Mouse (Mus musculus): Measurements from ENCODE around the gene Gpsm2. TPM values are rescaled to one million over a fixed set of nuclear protein-coding genes. Genes with fewer than 3 reads are reported as not detected.

The Gpsm2 gene
- polyA plus RNA-seq (2021): 36.0 TPM

DNA sequence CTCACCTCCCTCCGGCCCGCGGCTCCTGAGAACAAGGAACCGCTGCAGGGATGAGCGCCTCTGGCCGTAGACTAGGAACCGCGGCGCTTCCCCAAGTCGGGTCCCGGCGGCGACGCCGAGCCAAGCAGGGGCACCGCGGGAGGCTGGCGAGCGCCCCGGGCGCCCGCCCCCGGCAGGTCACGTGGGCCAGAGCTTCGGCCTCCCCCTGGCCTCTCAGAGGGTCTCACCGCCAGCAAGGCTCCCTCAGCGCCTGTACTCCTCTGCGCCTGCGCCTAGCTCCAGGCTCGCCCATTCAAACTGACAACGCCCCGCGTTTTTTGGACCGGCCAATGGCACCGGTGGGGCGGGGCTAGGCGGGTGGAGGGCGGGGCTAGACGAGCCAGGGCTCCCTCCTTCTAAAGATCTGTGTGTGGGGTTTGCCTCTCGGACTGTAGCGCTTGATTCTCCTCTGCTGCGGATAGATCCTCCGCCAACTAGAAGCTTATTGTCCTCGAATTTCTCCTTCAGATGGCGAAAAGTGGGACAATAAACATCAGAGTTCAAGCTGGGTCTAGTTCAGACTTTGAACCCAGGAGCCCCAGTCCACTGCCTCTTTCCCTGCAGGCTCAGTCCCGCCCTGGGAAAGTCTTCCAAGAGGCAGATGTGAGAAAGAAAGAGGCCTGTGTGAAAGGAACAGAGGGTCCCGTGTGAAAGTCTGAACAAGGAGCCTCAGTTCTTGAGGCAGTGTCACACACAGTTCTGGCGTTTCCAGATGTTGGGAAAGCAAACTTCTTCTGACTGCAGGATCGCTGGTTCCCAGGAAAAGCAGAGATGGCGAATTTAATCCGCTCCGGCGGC is at the start of gene Gpsm2:
Gene Gpsm2, minus strand, starts transcription at position 274 of the 837 bp plus-strand sequence.
- peak; percentile 95 for ATAC-seq
- ChIA-PET POLR2A (interaction anchor here (0.7 to 1.2 kb wide), 3 partner anchors 30 to 49 kb away, joined by 3 to 4 read pairs (median 3); no protein-coding TSS in a partner anchor), CTCF (interaction anchor here (1.0 to 3.6 kb wide), 13 partner anchors 8 to 118 kb away, joined by 3 to 16 read pairs (median 4); partner anchors contain the start of genes Aknad1 and Stxbp3)
- DNase-seq (ENCODE audit: low read depth, low spot score): peak; percentile 81
- TF ChIP-seq CTCF (IDR thresholded peaks at IDR 0.05): no peak
- no peaks in the 10 kb centered on the region for H3K27me3 ChIP-seq
- in situ Hi-C loops (cut with MboI; ENCODE audit: low pct_unique_long_range_greater_than_20kb): no loop called here

DNA sequence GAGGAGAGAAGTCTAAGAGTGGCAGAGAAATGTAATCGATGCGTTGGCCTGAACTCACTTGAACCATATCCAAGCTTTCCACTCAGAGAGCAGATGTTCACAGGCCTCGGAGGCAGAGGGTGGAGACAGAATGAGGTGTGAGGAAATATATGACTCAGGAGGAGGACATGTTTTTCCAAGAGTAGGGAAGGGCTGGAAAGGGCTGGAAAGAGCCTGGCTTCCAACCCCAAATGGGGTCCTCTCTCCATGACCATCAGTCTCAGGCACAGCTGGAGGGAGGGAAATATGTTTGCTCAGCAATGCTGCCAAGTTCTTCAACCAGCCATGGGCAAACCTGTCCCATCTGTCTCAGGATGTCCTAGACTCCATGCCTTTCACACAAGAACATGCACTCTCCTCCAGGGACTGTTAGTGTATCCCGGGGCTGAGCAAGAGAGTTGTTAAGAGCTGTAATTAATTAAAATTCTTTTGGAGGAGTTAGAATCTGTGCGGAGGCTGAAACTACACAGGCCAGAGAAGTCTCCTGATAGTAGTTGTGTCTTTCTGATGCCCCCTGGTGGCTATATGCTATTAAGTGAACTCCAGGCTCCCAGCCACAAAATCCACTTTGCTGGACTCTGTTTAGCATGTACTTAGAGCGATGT is 48.7 kb upstream of the Gpsm2 start:
- in situ Hi-C loops (cut with MboI; ENCODE audit: low pct_unique_long_range_greater_than_20kb): loop anchor here (5.0 kb wide), 1 partner anchor 64 kb away; no protein-coding TSS in a partner anchor
- CTCF ChIA-PET: interaction anchor here (1.0 to 8.5 kb wide), 15 partner anchors 8 to 255 kb away, joined by 3 to 104 read pairs (median 6); partner anchors contain the start of gene Gpsm2
- ATAC-seq (peak; percentile 78), DNase-seq (ENCODE audit: low read depth, low spot score) (peak; percentile 61)
- POLR2A ChIA-PET: interaction anchor here (0.6 to 1.6 kb wide), 3 partner anchors 9 to 347 kb away, joined by 3 to 7 read pairs (median 3); no protein-coding TSS in a partner anchor
- peak; percentile 92 for TF ChIP-seq CTCF (IDR thresholded peaks at IDR 0.05)
- no peaks in the 10 kb centered on the region for H3K27me3 ChIP-seq

DNA sequence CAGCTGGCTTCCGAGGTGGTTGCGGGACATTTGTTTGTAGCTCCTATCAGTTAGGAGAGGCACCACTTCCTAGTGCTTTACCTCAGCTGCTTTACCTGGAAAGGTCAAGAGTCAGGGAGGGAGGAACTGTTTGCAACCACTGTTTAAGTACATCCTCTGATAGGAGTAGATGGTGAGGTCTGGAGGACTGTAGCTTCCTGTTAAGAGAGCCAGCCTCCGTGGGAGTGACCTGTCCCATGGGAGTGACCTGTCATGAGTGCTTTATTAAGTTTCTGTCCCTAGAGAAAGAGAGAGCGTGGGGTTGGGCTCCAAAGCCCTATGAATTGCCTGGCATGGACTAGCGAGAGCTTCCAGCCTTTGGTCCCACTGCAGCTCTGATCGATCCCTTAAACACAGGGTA is 47.4 kb upstream of the Gpsm2 start:
- DNase-seq (ENCODE audit: low read depth, low spot score) (no peak), ATAC-seq (no peak)
- TF ChIP-seq CTCF (IDR thresholded peaks at IDR 0.05): no peak
- in situ Hi-C loops (cut with MboI; ENCODE audit: low pct_unique_long_range_greater_than_20kb): no loop called here
- POLR2A ChIA-PET: interaction anchor here (0.6 to 1.2 kb wide), 3 partner anchors 8 to 134 kb away, joined by 3 to 4 read pairs (median 4); no protein-coding TSS in a partner anchor
- H3K27me3 ChIP-seq: no peaks in the 10 kb centered on the region
- CTCF ChIA-PET: interaction anchor here (0.9 to 8.5 kb wide), 12 partner anchors 7 to 98 kb away, joined by 3 to 104 read pairs (median 6); partner anchors contain the start of gene Gpsm2

DNA sequence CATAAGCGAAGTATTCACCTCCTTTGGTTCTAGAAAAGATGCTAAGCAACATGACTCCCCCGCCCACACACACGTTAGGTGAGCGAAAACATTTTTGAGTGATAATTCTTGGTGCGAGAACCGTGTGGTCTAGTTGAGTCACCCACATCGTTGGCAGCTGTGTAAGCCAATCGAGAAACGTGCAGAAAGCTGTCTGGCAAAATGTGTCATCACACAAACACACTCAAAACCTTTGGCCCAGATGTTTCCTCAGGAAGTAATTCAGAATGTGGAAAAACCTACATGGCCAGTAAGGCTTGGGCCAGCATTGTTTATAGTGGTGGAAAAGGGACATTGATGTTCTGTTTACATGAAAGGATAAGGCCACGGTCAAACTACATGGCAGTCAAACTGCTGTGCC is 45.3 kb upstream of the Gpsm2 start:
- CTCF ChIA-PET: interaction anchor here (8.5 kb wide), 1 partner anchor 68 kb away, joined by 104 read pairs; no protein-coding TSS in a partner anchor
- POLR2A ChIA-PET: no interaction called here
- TF ChIP-seq CTCF (IDR thresholded peaks at IDR 0.05): no peak
- H3K27me3 ChIP-seq: no peaks in the 10 kb centered on the region
- in situ Hi-C loops (cut with MboI; ENCODE audit: low pct_unique_long_range_greater_than_20kb): no loop called here
- ATAC-seq: no peak
- DNase-seq (ENCODE audit: low read depth, low spot score): peak; percentile 27

DNA sequence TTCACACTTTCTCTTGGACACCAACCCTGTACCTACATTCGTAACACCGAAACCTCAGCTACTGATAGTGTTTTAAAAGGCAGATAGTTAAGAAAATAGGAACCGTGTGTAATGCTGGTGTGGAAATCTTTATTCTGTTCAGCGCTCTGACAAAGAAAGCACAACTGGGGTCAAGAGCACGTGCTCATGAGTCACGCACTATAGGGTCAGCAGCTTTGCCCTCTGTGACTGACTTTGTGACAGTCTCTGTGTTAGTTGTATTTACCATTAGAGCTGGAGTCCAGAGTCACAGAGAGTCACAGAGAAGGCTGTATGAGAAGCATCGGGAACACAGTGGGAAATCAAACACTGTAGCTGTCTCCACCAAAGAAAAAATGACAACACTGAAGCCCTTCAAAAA is 44.8 kb upstream of the Gpsm2 start:
- ChIA-PET POLR2A (no interaction called here), CTCF (interaction anchor here (1.0 to 8.5 kb wide), 2 partner anchors 16 to 68 kb away, joined by 5 to 104 read pairs; no protein-coding TSS in a partner anchor)
- in situ Hi-C loops (cut with MboI; ENCODE audit: low pct_unique_long_range_greater_than_20kb): no loop called here
- H3K27me3 ChIP-seq: no peaks in the 10 kb centered on the region
- ATAC-seq (no peak), DNase-seq (ENCODE audit: low read depth, low spot score) (no peak)
- TF ChIP-seq CTCF (IDR thresholded peaks at IDR 0.05): no peak

DNA sequence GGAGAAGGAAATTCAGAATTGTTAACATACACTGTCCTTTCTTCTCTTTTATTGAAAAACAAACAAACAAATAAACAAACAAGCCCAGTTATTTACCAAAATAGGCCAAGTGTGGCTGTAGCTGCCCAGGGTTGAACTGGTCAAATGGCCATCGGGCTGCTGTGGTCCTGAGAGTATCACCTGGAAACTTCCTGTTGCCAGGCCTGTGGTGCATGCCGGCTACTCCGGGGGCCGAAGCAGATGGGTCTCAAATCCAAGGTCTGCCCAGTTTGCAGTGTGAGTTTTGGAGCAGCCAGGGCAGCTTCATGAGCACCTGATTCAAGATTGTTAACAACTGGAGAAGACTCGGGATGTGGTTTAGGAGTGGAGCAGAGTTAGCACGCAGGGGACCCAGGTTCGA is 43.4 kb upstream of the Gpsm2 start:
- DNase-seq (ENCODE audit: low read depth, low spot score) (no peak), ATAC-seq (no peak)
- TF ChIP-seq CTCF (IDR thresholded peaks at IDR 0.05): no peak
- CTCF ChIA-PET: interaction anchor here (1.0 to 1.9 kb wide), 2 partner anchors 13 to 113 kb away, joined by 3 to 5 read pairs; no protein-coding TSS in a partner anchor
- H3K27me3 ChIP-seq: no peaks in the 10 kb centered on the region
- in situ Hi-C loops (cut with MboI; ENCODE audit: low pct_unique_long_range_greater_than_20kb): no loop called here
- POLR2A ChIA-PET: no interaction called here

DNA sequence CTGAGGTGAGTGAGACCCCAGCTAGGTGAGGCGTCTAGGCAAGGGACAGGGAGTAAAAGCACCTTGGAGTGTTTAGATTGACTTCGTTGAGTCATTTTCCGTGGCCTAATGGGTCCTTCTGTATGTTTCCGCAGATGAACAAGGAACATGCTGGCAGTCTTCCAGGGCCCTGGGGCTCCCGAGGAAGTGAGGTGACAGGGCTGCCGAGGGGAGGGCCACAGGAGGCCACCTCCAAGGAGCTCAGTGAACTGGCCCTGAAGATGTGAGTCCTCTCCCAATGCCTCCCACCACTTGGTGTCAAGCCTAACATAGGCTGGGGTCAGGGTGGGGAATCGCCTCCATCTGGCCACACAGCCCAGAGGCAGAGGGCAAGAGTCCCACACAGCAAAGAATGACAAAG is 42.9 kb upstream of the Gpsm2 start:
- ChIA-PET CTCF (interaction anchor here (1.0 to 1.9 kb wide), 2 partner anchors 14 to 113 kb away, joined by 3 to 5 read pairs; no protein-coding TSS in a partner anchor), POLR2A (no interaction called here)
- no peak for DNase-seq (ENCODE audit: low read depth, low spot score)
- in situ Hi-C loops (cut with MboI; ENCODE audit: low pct_unique_long_range_greater_than_20kb): no loop called here
- no peaks in the 10 kb centered on the region for H3K27me3 ChIP-seq
- TF ChIP-seq CTCF (IDR thresholded peaks at IDR 0.05): no peak
- ATAC-seq: no peak

DNA sequence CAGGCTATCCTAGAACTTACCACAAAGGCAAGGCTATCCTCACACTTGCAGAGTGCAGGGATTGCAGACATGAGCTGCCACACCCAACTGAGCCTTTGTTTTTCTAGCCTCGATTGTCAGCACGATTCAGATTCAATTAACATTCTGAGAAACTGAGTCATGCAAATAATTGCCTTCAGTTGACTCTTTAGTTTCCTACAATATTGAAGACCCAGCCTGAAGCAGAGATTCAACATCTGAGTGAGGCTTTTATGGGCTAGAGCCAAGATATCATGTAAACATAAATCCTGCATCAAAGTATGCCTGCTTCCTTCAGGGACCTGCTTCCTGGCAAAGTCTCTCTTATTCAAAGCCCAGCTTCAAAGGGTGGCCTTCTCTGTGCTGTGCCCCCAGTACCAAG is 41.6 kb upstream of the Gpsm2 start:
- no peaks in the 10 kb centered on the region for H3K27me3 ChIP-seq
- in situ Hi-C loops (cut with MboI; ENCODE audit: low pct_unique_long_range_greater_than_20kb): no loop called here
- TF ChIP-seq CTCF (IDR thresholded peaks at IDR 0.05): no peak
- no peak for ATAC-seq
- DNase-seq (ENCODE audit: low read depth, low spot score): no peak
- CTCF ChIA-PET: interaction anchor here (0.7 to 3.2 kb wide), 8 partner anchors 7 to 62 kb away, joined by 3 to 20 read pairs (median 5); partner anchors contain the start of gene Aknad1
- POLR2A ChIA-PET: no interaction called here

DNA sequence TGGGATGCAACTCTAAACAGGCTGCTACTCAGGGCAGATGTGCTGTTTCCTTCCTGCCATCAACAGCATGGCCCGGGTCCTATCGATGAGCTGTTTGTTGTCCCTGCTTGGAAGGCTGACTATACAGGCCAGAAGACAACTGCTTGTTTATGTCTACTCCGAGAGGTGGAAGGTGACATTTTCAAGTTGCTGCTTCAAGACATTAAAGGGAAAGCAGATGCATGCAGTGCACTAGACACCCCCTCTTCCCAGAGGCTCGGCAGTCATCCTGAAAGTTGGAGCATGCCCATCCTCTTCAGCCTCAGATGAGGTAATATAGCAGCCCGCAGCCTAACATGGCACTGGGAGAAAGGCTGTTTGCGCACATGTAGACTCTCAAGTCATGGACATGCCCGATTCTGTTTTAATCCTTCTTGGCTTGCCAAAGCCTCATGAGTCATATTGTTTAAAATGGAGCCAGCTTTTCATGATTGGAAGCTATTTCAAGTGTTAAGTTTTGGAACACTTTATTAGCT is 40.5 kb upstream of the Gpsm2 start:
- ChIA-PET CTCF (interaction anchor here (0.9 to 3.2 kb wide), 12 partner anchors 8 to 148 kb away, joined by 3 to 20 read pairs (median 4); partner anchors contain the start of genes Aknad1 and Gpsm2), POLR2A (interaction anchor here (0.5 to 0.8 kb wide), 2 partner anchors 11 to 34 kb away, joined by 3 read pairs; no protein-coding TSS in a partner anchor)
- H3K27me3 ChIP-seq: no peaks in the 10 kb centered on the region
- DNase-seq (ENCODE audit: low read depth, low spot score): peak; percentile 49
- in situ Hi-C loops (cut with MboI; ENCODE audit: low pct_unique_long_range_greater_than_20kb): no loop called here
- no peak for ATAC-seq
- no peak for TF ChIP-seq CTCF (IDR thresholded peaks at IDR 0.05)
